Mouse (Mus musculus) liver, embryonic 14.5 days (tissue): ENCODE results near the gene Rbm42.

Experiments
- CTCF ChIP-seq: IDR thresholded peaks from 2 replicates; pipeline ENCODE4 v1.5.1; 2016; ENCODE audit warnings: antibody characterized with exemption, low read depth, control low read depth
- EP300 ChIP-seq: IDR thresholded peaks from 2 replicates; pipeline ENCODE4 v1.6.1; 2016; ENCODE audit warnings: antibody characterized with exemption, low read depth

DNA sequence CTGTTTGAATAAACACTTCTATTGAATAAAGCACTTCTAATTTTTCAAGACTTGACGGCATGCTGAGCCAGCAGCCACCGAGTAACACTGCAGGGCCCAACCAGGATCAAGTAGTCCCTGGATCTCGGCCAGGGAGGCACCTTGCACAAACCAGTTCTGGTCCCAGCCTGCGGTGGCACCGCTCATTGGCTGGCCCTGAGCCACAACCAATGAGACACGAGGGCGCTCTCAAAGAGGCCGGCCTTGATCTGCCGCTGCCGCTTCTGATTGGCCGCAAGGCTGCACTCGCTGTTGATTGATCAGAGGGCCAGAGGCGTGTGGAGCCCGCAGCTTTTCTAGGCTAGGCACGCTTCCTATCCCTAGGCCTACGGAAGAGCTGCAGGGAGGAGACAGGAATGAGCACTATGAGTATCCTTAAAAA lies 50.2 kb downstream of the Rbm42 start:
- TF ChIP-seq EP300 = no peak
- no peak for TF ChIP-seq CTCF
